Comparison of ENCODE assay signal across 14 mouse cellular contexts in genomic region chr11:59518226-59518625, GRCm38 (mm10). TPM values are rescaled to one million over a fixed set of nuclear protein-coding genes. Genes with fewer than 3 reads are reported as not detected.
DNase-seq lines count a peak whose midpoint lies in the region; ATAC-seq lines count a peak whose summit lies in the region.
"Had no signal": no experiment of that assay in that cellular context is flagged by ENCODE, and none has a peak within 500 bp of the region (broad histone marks: within the 10 kb centered on the region; RNA-seq: fewer than 3 reads in every experiment).

No protein-coding gene starts in this region.

- peak; percentile 52; the same call in 1 of the 2 replicates for ATAC-seq in intestine, embryonic 16.5 days
- no peak for ATAC-seq in intestine, embryonic 15.5 days
- peak; percentile 46 for ATAC-seq in activated CD4-positive, CD25-positive, alpha-beta regulatory T cell, adult 4 months
- peak; percentile 83 for ATAC-seq in megakaryocyte progenitor cell, adult 5-6 weeks (replicated peaks; ENCODE audit: poor library complexity)

- no peak overlapping the region for H3K4me3 ChIP-seq in intestine, embryonic 16.5 days (ENCODE audit: low read length)
- no peak overlapping the region for H3K4me3 ChIP-seq in intestine, embryonic 15.5 days (replicated peaks)
- H3K4me3 ChIP-seq in forebrain, embryonic 10.5 days = no peak overlapping the region
- H3K4me3 ChIP-seq: erythroblast, embryonic 14.5 days; megakaryocyte, embryonic 14.5 days had no signal

- no peak overlapping the region for H3K27ac ChIP-seq in intestine, embryonic 16.5 days (ENCODE audit: low read length)
- no peak overlapping the region for H3K27ac ChIP-seq in intestine, embryonic 15.5 days
- no peak overlapping the region for H3K27ac ChIP-seq in forebrain, embryonic 10.5 days
- H3K27ac ChIP-seq: kidney, postnatal 0 days had no signal

- no peaks in the 10 kb centered on the region for H3K9me3 ChIP-seq in intestine, embryonic 16.5 days (ENCODE audit: control insufficient read depth, low read length)
- H3K9me3 ChIP-seq in intestine, embryonic 15.5 days = no peaks in the 10 kb centered on the region
- no peaks in the 10 kb centered on the region for H3K9me3 ChIP-seq in forebrain, embryonic 10.5 days

- peak; percentile 47 for DNase-seq in CD4-positive, CD25-positive, alpha-beta regulatory T cell, adult 2 months (ENCODE audit: low read depth, low spot score)
- DNase-seq in gastrocnemius, postnatal 10 days = no peak
- no peak for DNase-seq in right cerebral cortex, postnatal 10 days (ENCODE audit: low spot score in 2 of 2)
- no peak for DNase-seq in forebrain, embryonic 10.5 days (ENCODE audit: extremely low spot score, low spot score)

- H3K9ac ChIP-seq in intestine, embryonic 16.5 days (ENCODE audit: low read depth, low read length) = no peak overlapping the region
- no peak overlapping the region for H3K9ac ChIP-seq in intestine, embryonic 15.5 days

- H3K36me3 ChIP-seq in intestine, embryonic 16.5 days (ENCODE audit: control insufficient read depth, insufficient read depth, low read length) = no peaks in the 10 kb centered on the region
- no peaks in the 10 kb centered on the region for H3K36me3 ChIP-seq in intestine, embryonic 15.5 days
- no peaks in the 10 kb centered on the region for H3K36me3 ChIP-seq in forebrain, embryonic 10.5 days (replicated peaks)

- 48% methylated on average over 10 of the region's 10 CpGs for WGBS in intestine, embryonic 16.5 days
- 42% methylated on average over 10 of the region's 10 CpGs for WGBS in intestine, embryonic 15.5 days
- WGBS in forebrain, embryonic 10.5 days = 73% methylated on average over 10 of the region's 10 CpGs

- H3K4me2 ChIP-seq in intestine, embryonic 16.5 days (ENCODE audit: low read depth, low read length) = no peak overlapping the region
- no peak overlapping the region for H3K4me2 ChIP-seq in intestine, embryonic 15.5 days (replicated peaks)

- H3K4me1 ChIP-seq in intestine, embryonic 16.5 days (ENCODE audit: control insufficient read depth, insufficient read depth, low read length) = peaks cover 4% of the 10 kb centered on the region
- H3K4me1 ChIP-seq in intestine, embryonic 15.5 days (replicated peaks) = 0 out of 2 replicates have a peak, but pooled peaks cover 5% of the 10 kb centered on the region
- H3K4me1 ChIP-seq in forebrain, embryonic 10.5 days = peaks cover 15% of the 10 kb centered on the region

- no peaks in the 10 kb centered on the region for H3K27me3 ChIP-seq in intestine, embryonic 16.5 days (replicated peaks; ENCODE audit: control insufficient read depth, insufficient read depth, low read length)
- no peaks in the 10 kb centered on the region for H3K27me3 ChIP-seq in intestine, embryonic 15.5 days (replicated peaks)
- no peaks in the 10 kb centered on the region for H3K27me3 ChIP-seq in forebrain, embryonic 10.5 days (ENCODE audit: poor library complexity, severe bottlenecking)

RNA-seq across cellular contexts. Expression of gene Zkscan17, which starts 8.3 kb away (rescaled TPM):
- 13.8 and 14.7 TPM in 2 replicates for polyA plus RNA-seq in intestine, embryonic 16.5 days (2015; fragmentation: Nextera tagmentation; extraction: Ambion mirVana)
- polyA plus RNA-seq in intestine, embryonic 15.5 days (2015; fragmentation: Nextera tagmentation; extraction: Ambion mirVana) = 16.3 and 16.4 TPM in 2 replicates
- polyA plus RNA-seq in activated CD4-positive, CD25-positive, alpha-beta regulatory T cell, adult 4 months (2017; shearing (Covaris generic)) = 10 to 100 TPM in 1 of 2 experiments, 1 to 10 TPM in 1; 7.9 to 11.4 TPM
- total RNA-seq in megakaryocyte progenitor cell, adult 5-6 weeks (2015) = 15.6 and 15.7 TPM in 2 replicates
- total RNA-seq in megakaryocyte progenitor cell, adult 5-6 weeks (2017) = 12.7 and 13.7 TPM in 2 replicates
- total RNA-seq in gastrocnemius, postnatal 10 days (2021) = 10 to 100 TPM; 14.5 to 14.9 TPM
- polyA plus RNA-seq in forebrain, embryonic 10.5 days (2016; fragmentation: Nextera tagmentation; extraction: Ambion mirVana) = 43.1 and 44.2 TPM in 2 replicates

RNA-seq across cellular contexts. Expression of gene Nlrp3, which starts 23.1 kb away (rescaled TPM):
- 0.35 and 0.51 TPM in 2 replicates for polyA plus RNA-seq in intestine, embryonic 16.5 days (2015; fragmentation: Nextera tagmentation; extraction: Ambion mirVana)
- polyA plus RNA-seq in intestine, embryonic 15.5 days (2015; fragmentation: Nextera tagmentation; extraction: Ambion mirVana) = 0.35 and 0.36 TPM in 2 replicates
- polyA plus RNA-seq in activated CD4-positive, CD25-positive, alpha-beta regulatory T cell, adult 4 months (2017; shearing (Covaris generic)) = not detected
- 3.0 and 6.9 TPM in 2 replicates for total RNA-seq in megakaryocyte progenitor cell, adult 5-6 weeks (2015)
- 5.5 and 8.5 TPM in 2 replicates for total RNA-seq in megakaryocyte progenitor cell, adult 5-6 weeks (2017)
- under 1 TPM; 0.28 to 0.45 TPM for total RNA-seq in gastrocnemius, postnatal 10 days (2021)
- 0.04 TPM in 1 of 2 replicates, not detected in the other for polyA plus RNA-seq in forebrain, embryonic 10.5 days (2016; fragmentation: Nextera tagmentation; extraction: Ambion mirVana)

RNA-seq across cellular contexts. Expression of gene Zfp867, which starts 46.0 kb away (rescaled TPM):
- 4.3 and 4.6 TPM in 2 replicates for polyA plus RNA-seq in intestine, embryonic 16.5 days (2015; fragmentation: Nextera tagmentation; extraction: Ambion mirVana)
- 4.7 and 5.3 TPM in 2 replicates for polyA plus RNA-seq in intestine, embryonic 15.5 days (2015; fragmentation: Nextera tagmentation; extraction: Ambion mirVana)
- polyA plus RNA-seq in activated CD4-positive, CD25-positive, alpha-beta regulatory T cell, adult 4 months (2017; shearing (Covaris generic)) = 1 to 10 TPM; 4.8 to 6.9 TPM
- 1.8 and 1.9 TPM in 2 replicates for total RNA-seq in megakaryocyte progenitor cell, adult 5-6 weeks (2015)
- 0.58 and 2.7 TPM in 2 replicates for total RNA-seq in megakaryocyte progenitor cell, adult 5-6 weeks (2017)
- total RNA-seq in gastrocnemius, postnatal 10 days (2021) = 1 to 10 TPM; 4.1 to 4.2 TPM
- 8.9 and 9.3 TPM in 2 replicates for polyA plus RNA-seq in forebrain, embryonic 10.5 days (2016; fragmentation: Nextera tagmentation; extraction: Ambion mirVana)
- polyA plus RNA-seq: erythroblast, embryonic 14.5 days had no signal

RNA-seq across cellular contexts. Expression of gene Olfr222, which starts 57.8 kb away (rescaled TPM):
- not detected in 2 replicates for polyA plus RNA-seq in intestine, embryonic 16.5 days (2015; fragmentation: Nextera tagmentation; extraction: Ambion mirVana)
- not detected in 2 replicates for polyA plus RNA-seq in intestine, embryonic 15.5 days (2015; fragmentation: Nextera tagmentation; extraction: Ambion mirVana)
- not detected for polyA plus RNA-seq in activated CD4-positive, CD25-positive, alpha-beta regulatory T cell, adult 4 months (2017; shearing (Covaris generic))
- not detected in 2 replicates for total RNA-seq in megakaryocyte progenitor cell, adult 5-6 weeks (2015)
- not detected in 2 replicates for total RNA-seq in megakaryocyte progenitor cell, adult 5-6 weeks (2017)
- total RNA-seq in gastrocnemius, postnatal 10 days (2021) = not detected
- not detected in 2 replicates for polyA plus RNA-seq in forebrain, embryonic 10.5 days (2016; fragmentation: Nextera tagmentation; extraction: Ambion mirVana)
- total RNA-seq: heart, postnatal 10 days; left cerebral cortex, postnatal 25 days had no signal
- polyA plus RNA-seq: erythroblast, embryonic 14.5 days; kidney, postnatal 0 days; spleen, adult 2 months had no signal
